Mouse (Mus musculus): ENCODE data around the gene Slc25a12.
A peak's percentile ranks its signal among the peaks of the same experiment; 100 is the strongest.
"Not testable (repeated sequence)": the region's sequence is repeated elsewhere in the genome, so short reads cannot be mapped to it uniquely, and the experiment has no call there.

The Slc25a12 gene

DNA sequence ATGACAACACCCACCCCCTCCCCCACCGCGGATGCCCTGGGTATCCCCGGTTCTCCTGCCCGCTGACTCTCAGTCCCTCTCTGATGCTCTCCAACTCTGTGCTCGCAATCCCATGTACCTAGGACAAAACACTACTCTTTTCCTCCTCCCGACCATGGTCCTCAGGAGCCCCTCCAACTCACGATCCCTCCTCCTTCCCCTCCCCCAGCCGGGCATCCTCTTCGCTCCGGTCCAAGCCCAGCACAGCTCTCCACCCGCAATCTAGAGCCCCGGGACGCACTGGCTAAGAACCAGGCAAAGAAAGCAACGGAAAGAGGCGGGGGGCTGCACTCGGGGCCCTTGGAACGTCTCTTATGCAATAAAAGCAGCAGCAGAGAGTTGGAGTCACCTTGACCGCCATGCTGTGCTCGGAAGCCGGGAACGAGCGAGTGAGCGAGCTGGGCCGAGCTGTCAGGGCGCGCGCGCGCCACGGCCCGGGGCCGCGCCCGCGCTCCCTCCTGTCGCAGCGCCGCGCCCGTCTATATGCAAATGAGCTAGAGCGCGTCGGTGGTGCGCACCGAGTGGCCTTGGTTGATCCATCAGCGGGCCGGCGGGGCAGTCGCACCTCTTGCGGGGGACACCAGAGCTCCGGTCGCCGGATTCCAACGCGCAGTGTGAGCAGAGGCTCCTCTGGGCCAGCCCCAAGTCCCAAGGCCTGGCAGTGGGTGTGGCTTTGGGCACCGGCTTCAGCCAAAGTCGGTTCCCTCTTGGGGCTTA, at the start of gene Slc25a12:
Gene Slc25a12 (minus strand): TSS at position 625 of the 756 bp plus-strand sequence.
- DNase-seq = peak; percentile 69

DNA sequence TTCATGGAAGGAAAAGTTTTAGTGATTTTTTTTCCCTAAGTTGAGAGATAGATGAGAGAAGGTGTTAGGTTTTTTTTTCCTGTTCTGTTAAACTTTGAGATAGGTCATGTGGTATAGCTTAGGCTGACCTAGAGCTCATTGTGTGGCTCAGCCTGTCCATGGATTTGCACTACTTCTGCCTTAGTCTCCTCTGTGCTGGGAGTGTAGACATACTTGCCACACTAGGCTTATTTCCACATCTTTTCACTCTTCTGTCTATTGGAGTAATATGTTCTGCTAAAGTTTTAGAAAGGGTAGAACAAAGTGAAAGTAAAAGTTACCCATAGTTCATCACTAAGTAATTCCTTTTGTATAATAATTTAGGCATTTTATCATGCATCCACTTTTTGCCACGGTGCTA, 38.1 kb upstream of the Slc25a12 start:
- no peak for DNase-seq

- no peak for DNase-seq
Observed at GRCm38 (mm10) chr2:71389864-71390263, 22.3 kb upstream of the Slc25a12 start.

GRCm38 (mm10) chr2:71388951-71389763, 21.6 kb upstream of the Slc25a12 start, which contains the start of gene Hat1:
Gene Hat1 (plus strand): TSS chr2:71388958.
- DNase-seq = peak; percentile 97

GRCm38 (mm10) chr2:71387766-71388165, 20.2 kb upstream of the Slc25a12 start:
- DNase-seq = no peak

DNA sequence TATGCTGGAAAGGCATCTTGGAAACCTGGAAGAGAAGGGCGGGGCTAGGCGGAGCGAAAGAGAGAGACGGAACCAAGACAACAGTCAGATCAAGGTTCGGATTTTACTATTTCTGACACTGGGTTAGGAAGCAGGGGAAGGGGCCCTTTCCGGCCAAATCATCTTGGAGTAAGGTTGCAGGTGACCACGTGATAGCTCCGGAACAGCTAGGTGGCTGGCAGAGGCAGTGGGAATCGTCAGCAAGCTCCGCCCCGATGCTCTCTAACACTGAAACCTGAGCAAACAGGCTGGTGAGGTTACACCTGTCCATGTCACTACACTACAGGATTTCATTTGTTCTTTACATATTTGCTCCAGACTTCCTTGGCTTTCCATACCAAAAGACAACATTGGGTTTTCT, 16.3 kb upstream of the Slc25a12 start:
- no peak for DNase-seq

- DNase-seq = no peak
Observed at GRCm38 (mm10) chr2:71381962-71382361, 14.4 kb upstream of the Slc25a12 start.

- DNase-seq = no peak
Observed at GRCm38 (mm10) chr2:71377426-71377825, 9.9 kb upstream of the Slc25a12 start.

- DNase-seq = no peak
Observed at GRCm38 (mm10) chr2:71376433-71376906, 8.9 kb upstream of the Slc25a12 start.

DNA sequence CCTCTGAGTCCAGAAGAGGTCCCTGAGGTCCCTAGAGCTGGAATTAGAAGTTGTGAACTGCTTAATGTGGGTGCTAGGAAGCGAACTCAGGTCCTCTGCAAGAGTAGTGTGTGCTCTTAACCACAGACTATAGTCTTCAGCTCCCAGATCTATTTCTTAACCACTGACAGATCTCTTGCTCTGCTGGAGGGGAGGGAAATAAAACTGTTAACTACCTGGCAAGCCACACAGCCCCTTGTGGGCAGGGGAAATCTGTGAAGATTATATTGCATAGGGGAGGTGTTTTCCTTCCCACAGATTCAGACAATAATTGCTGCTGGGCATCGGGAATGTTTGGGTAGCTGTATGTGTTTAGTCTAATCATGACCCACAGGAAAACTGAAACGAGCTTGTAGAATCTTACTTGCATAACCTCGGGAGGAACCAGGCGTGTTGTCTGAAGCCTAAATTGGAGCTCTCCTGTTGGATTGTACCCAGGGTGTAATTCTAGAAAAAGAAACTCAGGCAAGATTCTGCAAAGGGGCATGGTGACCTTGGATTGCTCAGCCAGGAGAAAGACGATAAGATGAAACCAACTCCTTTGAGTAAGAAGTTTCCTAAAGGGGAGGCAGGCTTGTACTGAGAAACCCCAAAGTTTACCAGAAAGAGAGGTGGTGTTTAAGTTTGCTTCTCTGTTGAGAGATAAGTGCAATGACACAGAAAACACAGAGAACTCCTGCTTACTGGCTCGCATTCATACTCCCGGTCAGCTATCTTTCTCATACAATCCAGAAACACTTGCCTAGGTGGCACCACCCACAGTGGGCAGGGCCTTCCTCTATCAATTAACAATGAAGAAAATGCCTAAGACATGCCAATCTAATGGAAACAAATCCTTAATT, 7.0 kb upstream of the Slc25a12 start:
- DNase-seq = no peak

- not testable (repeated sequence) for DNase-seq
Observed at GRCm38 (mm10) chr2:71372261-71372660, 4.7 kb upstream of the Slc25a12 start.

DNA sequence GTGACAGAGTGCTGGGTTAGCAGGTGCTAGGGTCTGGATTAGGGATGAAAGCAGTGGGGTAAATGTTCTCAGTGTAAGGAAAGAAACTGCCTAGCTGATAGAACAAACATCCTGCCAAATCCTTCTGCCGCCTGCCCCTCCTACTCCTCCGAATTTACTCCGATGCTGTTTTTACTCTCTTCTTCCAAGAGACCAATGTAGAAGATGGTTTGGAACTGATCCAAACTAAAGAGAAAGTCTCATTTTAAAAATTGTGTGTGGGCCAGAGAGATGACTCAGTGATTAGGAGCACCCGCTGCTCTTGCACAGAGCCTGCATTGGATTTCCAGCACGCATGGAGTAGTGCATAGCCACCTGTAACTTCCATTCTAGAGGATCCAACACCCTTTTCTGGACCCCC, 4.2 kb upstream of the Slc25a12 start:
- no peak for DNase-seq

DNA sequence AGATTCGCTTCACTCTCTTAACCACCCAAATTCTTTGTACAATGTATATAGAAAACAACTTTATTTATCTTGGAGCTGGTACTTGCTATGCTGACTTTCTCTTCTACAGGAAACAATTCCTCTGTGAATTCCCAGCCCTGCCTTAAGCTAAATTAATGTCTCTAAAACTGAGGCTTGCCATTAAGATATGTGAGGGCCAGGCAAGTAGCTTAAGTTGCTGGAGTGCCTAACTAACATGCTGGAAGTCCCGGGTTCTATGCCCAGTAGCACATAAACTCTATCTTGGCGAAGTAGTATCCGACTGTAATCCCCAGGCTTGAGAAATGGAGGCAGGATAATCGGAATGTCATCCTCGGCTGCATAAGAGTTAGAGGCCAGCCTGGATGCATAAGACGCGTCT, 537 bp upstream of the Slc25a12 start:
- no peak for DNase-seq

- no peak for DNase-seq
Observed at GRCm38 (mm10) chr2:71366618-71367124, 878 bp downstream of the Slc25a12 start.

GRCm38 (mm10) chr2:71360192-71360591, 7.4 kb downstream of the Slc25a12 start:
- no peak for DNase-seq

- DNase-seq = no peak
Observed at GRCm38 (mm10) chr2:71358347-71358746, 9.2 kb downstream of the Slc25a12 start.

GRCm38 (mm10) chr2:71354055-71354425, 13.5 kb downstream of the Slc25a12 start:
- no peak for DNase-seq

DNA sequence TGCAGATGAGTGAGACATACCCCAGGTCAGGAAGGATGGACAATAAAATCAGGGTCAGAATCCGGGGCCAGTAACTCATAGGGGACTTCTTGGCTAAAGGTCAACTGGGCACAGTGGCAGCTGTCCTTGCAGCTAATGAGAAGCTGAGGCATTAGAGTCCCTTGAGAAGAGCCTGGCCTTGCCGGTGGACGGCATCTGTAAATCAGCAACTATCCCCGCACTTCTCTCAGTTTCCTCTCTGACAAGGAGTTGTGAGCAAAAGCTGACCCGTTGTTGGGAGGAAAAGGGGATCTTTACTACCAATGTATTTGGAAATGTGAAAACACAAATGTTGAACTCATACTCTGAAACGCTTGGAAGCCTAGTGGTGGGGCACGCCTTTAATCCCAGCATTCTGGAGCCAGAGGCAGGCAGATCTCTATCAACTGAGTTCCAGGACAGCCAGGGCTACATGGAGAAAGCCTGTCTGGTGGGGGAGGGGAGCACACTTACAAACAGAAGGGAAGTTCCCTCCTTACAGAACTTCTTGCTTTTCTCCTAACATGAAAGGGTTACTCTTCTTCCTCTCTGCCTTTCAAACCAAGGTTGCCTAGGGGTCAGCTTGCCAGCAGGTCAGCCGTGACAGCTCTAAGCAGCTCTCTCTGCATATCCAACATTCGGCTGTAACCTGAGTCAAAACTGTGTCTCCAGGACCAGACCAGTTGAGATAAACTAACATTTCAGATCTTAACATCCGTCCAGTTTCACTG, 14.1 kb downstream of the Slc25a12 start:
- no peak for DNase-seq

GRCm38 (mm10) chr2:71351727-71351987, 15.9 kb downstream of the Slc25a12 start:
- no peak for DNase-seq

DNA sequence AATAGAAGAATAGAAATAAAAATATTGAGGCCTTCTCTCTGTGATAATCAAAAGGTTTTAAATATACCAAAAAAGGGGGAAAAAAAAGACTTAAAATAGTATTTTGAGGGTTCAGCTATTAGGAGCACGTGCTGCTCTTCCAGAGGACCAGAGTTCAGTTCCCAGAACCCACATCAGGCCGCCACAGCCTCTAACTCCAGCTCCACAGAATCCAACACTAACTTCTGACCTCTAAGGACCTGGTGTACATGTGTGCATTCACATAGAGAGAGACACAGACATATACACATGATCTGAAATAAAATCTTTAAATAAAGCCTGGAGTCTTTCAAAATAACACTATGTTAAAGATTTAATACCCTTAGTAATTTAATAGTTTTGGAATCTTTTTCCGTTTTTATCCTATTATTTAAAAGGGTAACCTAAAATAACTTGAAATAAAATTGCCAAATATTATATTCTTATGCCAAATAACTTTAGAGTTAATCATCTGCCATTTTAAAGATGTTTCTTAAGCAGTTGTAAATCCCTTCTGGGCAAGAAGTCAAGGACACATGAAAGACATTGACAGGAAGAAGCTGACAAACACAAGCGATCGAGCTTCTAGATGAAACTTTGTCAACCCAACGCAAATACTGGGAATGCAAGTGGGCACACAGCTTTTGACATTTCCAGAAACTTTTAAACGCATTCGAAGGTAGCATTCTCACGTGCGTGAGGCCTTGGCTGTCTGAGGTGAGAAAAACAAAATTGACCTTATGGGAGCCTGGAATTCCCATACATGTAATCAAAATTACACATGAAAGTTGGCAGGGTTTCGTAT, 16.4 kb downstream of the Slc25a12 start:
- DNase-seq = no peak

DNA sequence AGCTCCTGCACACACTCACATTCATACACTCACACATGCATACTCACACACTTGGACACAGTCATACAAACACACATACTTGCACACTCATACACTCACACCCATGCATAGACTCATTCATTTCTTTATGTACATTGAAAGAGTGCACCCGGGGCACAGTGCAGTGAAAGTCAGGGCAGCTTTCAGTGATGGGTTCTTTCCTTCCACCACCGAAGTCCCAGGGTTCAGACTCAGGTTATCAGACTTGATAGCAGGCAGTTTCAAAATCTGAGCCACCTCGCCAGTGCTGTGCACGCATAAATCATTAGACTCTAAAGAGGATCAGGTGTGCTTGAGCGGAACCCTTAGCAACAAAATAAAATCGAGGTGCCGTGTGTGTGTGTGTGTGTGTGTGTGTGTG, 17.4 kb downstream of the Slc25a12 start:
- DNase-seq = no peak

All from right cerebral cortex, postnatal 14 days (tissue).